Mouse (Mus musculus) Patski (cell line): ENCODE results near the gene Adprhl2. TPM values are rescaled to one million over a fixed set of nuclear protein-coding genes. Genes with fewer than 3 reads are reported as not detected.

ENCODE experiments used
- ATAC-seq: fragments of 100-300 bp; one replicate; pipeline ENCODE4 v1.8.0; 2021
- CTCF ChIA-PET: fragments of 350-600 bp; sonication (Branson Sonifier 250); formaldehyde crosslinking; loops from one replicate; lab custom pipeline; 2022; ENCODE audit warnings: inconsistent platforms; lab: Charles Lee
- POLR2A ChIA-PET: fragments of 350-600 bp; sonication (Branson Sonifier 250); formaldehyde crosslinking; loops from one replicate; lab custom pipeline; 2022; ENCODE audit warnings: antibody characterized with exemption, inconsistent platforms; lab: Charles Lee
- DNase-seq: peaks from one replicate; pipeline ENCODE4 v3.0.0-alpha.2; 2011; ENCODE audit warnings: low read depth, low spot score
- H3K27me3 ChIP-seq: fragments of 371-371 bp; one replicate; pipeline ENCODE4 v1.5.1; 2021
- CTCF ChIP-seq: fragments of 100-300 bp; IDR thresholded peaks from one replicate; pipeline ENCODE4 v1.5.1; 2021
- in situ Hi-C: fragments of 300-500 bp; cut with MboI; formaldehyde crosslinking; loops from 3 replicates; pipeline ENCODE4 v1.11.1; 2018; ENCODE audit warnings: low pct_unique_long_range_greater_than_20kb, mixed read lengths
- polyA plus RNA-seq: library from polyadenylated mRNA; unstranded; gene quantifications from one replicate; pipeline ENCODE4 v1.2.3, GENCODE M21; 2021

Adprhl2 gene
- polyA plus RNA-seq, 1 experiment from 2014 or later, result 32.5 TPM

- ChIA-PET POLR2A (no interaction called here), CTCF (interaction anchor here (1.0 kb wide), 1 partner anchor 34 kb away, joined by 4 read pairs; no protein-coding TSS in a partner anchor)
- DNase-seq, result no peak
- in situ Hi-C loops, result no loop called here
- TF ChIP-seq CTCF, result no peak
- no peaks in the 10 kb centered on the region for H3K27me3 ChIP-seq
- no peak for ATAC-seq
These were observed 45.8 kb downstream of the Adprhl2 start for GRCm38 (mm10) chr4:126275681-126276131.

- CTCF ChIA-PET, result no interaction called here
- TF ChIP-seq CTCF, result no peak
- ATAC-seq (no peak), DNase-seq (no peak)
- POLR2A ChIA-PET, result no interaction called here
- H3K27me3 ChIP-seq, result no peaks in the 10 kb centered on the region
- in situ Hi-C loops, result no loop called here
These were observed 46.4 kb downstream of the Adprhl2 start for GRCm38 (mm10) chr4:126275081-126275480.

GRCm38 (mm10) chr4:126273753-126274152 is 47.8 kb downstream of the Adprhl2 start:
- ChIA-PET POLR2A (no interaction called here), CTCF (interaction anchor here (1.0 kb wide), 1 partner anchor 54 kb away, joined by 4 read pairs; no protein-coding TSS in a partner anchor)
- in situ Hi-C loops, result loop anchor here (5.0 kb wide), 1 partner anchor 34 kb away; no protein-coding TSS in a partner anchor
- no peak for ATAC-seq
- DNase-seq, result no peak
- H3K27me3 ChIP-seq, result no peaks in the 10 kb centered on the region
- TF ChIP-seq CTCF, result no peak

GRCm38 (mm10) chr4:126269292-126269691 is 52.2 kb downstream of the Adprhl2 start:
- no peak for TF ChIP-seq CTCF
- CTCF ChIA-PET, result no interaction called here
- POLR2A ChIA-PET, result no interaction called here
- ATAC-seq (no peak), DNase-seq (no peak)
- in situ Hi-C loops, result no loop called here
- no peaks in the 10 kb centered on the region for H3K27me3 ChIP-seq

Other genes with a start within 250 kb of the Adprhl2 start
- 30.7 TPM for gene Lsm10, start 225.1 kb downstream of the Adprhl2 start, polyA plus RNA-seq
- gene Stk40, start 217.7 kb downstream of the Adprhl2 start, polyA plus RNA-seq, result 11.8 TPM
- 62.2 TPM for gene Eva1b, start 174.0 kb downstream of the Adprhl2 start, polyA plus RNA-seq
- gene Sh3d21, start 158.2 kb downstream of the Adprhl2 start, polyA plus RNA-seq, result 0.54 TPM
- gene Thrap3, start 118.9 kb downstream of the Adprhl2 start, polyA plus RNA-seq, result 141 TPM
- gene Map7d1, start 65.4 kb downstream of the Adprhl2 start, polyA plus RNA-seq, result 94.1 TPM
- gene Trappc3, start 59.4 kb downstream of the Adprhl2 start, polyA plus RNA-seq, result 71.6 TPM
- gene Col8a2, start 34.9 kb downstream of the Adprhl2 start, polyA plus RNA-seq, result 0.13 TPM
- 0.14 TPM for gene Tekt2, start 4.0 kb upstream of the Adprhl2 start, polyA plus RNA-seq
- gene Ago3, start 107.9 kb upstream of the Adprhl2 start, polyA plus RNA-seq, result 2.3 TPM
- 23.5 TPM for gene Ago1, start 146.9 kb upstream of the Adprhl2 start, polyA plus RNA-seq
- gene Ago4, start 211.8 kb upstream of the Adprhl2 start, polyA plus RNA-seq, result 1.6 TPM
- gene Clspn, start 235.2 kb upstream of the Adprhl2 start, polyA plus RNA-seq, result 9.1 TPM